Mouse (Mus musculus): Measurements from ENCODE around the gene Klf7. TPM values are rescaled to one million over a fixed set of nuclear protein-coding genes. Genes with fewer than 3 reads are reported as not detected.

Gene Klf7
- polyA plus RNA-seq, 2 experiments, result 1.4 to 3.6 TPM

DNA sequence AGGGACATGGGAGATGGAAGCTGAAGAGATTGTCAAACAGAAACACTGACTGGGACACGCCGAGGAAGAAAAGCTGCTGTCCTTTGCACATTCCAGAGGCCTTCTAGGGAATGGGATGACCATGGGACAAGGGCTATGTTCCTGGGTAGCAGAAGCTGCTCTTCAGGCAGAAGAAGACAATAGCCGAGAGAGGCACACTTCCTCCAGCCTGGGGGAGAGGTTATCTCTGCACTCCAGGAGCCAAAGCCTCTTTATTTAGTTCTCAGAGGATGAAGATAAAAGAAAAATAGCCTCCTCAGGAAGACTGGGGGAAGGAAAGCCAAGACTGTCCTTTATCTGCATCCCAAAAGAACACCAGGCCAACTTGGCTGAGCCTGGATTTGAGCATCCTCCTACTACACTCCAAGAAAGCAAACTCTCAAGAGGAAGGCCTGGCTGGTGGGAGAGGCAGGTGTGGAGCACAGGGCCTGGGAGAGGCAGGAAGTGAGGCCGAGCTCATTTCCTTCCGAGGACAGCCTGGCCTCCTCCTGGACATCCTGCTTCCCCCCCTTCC, 81.2 kb downstream of the Klf7 start:
- WGBS (ENCODE audit: insufficient replicate concordance), result 26% methylated on average over 5 of the region's 5 CpGs
- no peaks in the 10 kb centered on the region for H3K36me3 ChIP-seq (replicated peaks; ENCODE audit: control insufficient read depth, insufficient read depth, low read depth)
- H3K4me2 ChIP-seq (ENCODE audit: low read depth), result no peak overlapping the region
- H3K9me3 ChIP-seq (ENCODE audit: control insufficient read depth, low read length), result no peaks in the 10 kb centered on the region
- no peak overlapping the region for H3K27ac ChIP-seq
- H3K9ac ChIP-seq (replicated peaks), result no peak overlapping the region
- no peak overlapping the region for H3K4me3 ChIP-seq (ENCODE audit: insufficient read depth in 1 of 2, low read depth in 2 of 2, low read length in 2 of 2)
- DNase-seq (ENCODE audit: low read depth in 3 of 3, low spot score in 3 of 3) (no peak), ATAC-seq (ENCODE audit: insufficient read depth) (peak; percentile 50)
- H3K4me1 ChIP-seq (replicated peaks; ENCODE audit: control insufficient read depth in 2 of 2, insufficient read depth in 2 of 2, low read length in 1 of 2), result peaks cover 0 to 15% of the 10 kb centered on the region in 2 experiments; a peak in 2 of 4 replicates
- TF ChIP-seq CTCF (IDR thresholded peaks at IDR 0.05; ENCODE audit: low read depth) (no peak), EP300 (IDR thresholded peaks at IDR 0.05; ENCODE audit: low read depth) (no peak)
- no peaks in the 10 kb centered on the region for H3K27me3 ChIP-seq (ENCODE audit: control insufficient read depth, insufficient read depth, low read length)

DNA sequence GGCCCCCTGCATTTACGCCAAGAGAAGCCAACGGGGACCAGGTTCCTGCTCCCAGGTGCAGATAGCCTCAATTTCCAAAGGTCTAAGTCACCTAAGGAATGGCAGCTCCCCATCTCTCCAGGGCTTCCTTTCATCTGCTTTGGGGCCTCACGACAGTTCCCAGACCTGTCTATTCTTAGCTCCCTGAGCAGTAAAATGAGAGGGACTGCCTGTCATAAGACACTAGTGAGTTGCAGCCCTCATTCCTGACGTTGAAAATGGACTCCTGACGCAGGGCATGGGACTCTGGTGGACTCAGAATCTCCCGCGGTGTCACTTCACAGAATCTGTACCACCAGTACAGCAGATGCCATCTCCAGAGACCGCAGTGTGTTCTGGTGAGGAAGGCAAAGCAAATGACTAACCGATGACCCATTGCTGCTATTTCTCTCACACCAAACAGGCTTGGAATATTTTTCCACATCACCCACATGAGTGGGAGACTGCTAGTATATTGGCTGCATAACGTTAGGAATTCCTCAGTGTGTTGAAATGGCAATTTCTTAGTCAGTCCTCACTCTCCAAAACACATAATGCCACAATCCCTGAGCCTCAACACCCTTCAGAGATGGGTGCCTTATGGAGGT, 81.9 kb downstream of the Klf7 start:
- Histone ChIP-seq H3K4me2 (ENCODE audit: low read depth) (no peak overlapping the region), H3K27me3 (ENCODE audit: control insufficient read depth, insufficient read depth, low read length) (no peaks in the 10 kb centered on the region), H3K4me3 (ENCODE audit: insufficient read depth in 1 of 2, low read depth in 2 of 2, low read length in 2 of 2) (no peak overlapping the region), H3K9me3 (ENCODE audit: control insufficient read depth, low read length) (no peaks in the 10 kb centered on the region), H3K9ac (replicated peaks) (no peak overlapping the region), H3K4me1 (replicated peaks; ENCODE audit: control insufficient read depth in 2 of 2, insufficient read depth in 2 of 2, low read length in 1 of 2) (peaks cover 0 to 16% of the 10 kb centered on the region in 2 experiments; a peak in 2 of 4 replicates), H3K36me3 (replicated peaks; ENCODE audit: control insufficient read depth, insufficient read depth, low read depth) (no peaks in the 10 kb centered on the region), H3K27ac (no peak overlapping the region)
- no peak for TF ChIP-seq CTCF (IDR thresholded peaks at IDR 0.05; ENCODE audit: low read depth)
- no peak for TF ChIP-seq EP300 (IDR thresholded peaks at IDR 0.05; ENCODE audit: low read depth)
- no peak for ATAC-seq (ENCODE audit: insufficient read depth)
- 70% methylated on average over 10 of the region's 10 CpGs for WGBS (ENCODE audit: insufficient replicate concordance)
- no peak for DNase-seq (ENCODE audit: low read depth in 3 of 3, low spot score in 3 of 3)

DNA sequence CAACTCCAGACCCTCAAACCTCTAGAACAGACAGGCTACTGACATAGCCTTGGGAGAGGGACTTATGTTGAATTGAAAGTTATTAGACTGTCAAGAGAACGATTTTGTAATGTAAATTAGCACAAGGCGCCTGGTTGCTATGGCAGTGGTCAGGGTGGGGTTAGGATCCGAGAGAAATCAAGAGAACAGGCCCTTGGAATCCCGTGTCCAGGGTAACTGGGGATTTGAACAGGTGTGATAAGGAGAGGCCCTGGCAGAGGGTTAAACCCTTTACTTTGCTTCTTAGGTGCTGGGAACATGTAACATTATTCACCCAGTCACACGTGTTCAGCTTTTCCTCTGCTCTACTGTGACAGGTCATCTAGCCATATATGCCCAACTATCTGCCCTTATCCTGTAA, 83.7 kb downstream of the Klf7 start:
- H3K9me3 ChIP-seq (ENCODE audit: control insufficient read depth, low read length), result no peaks in the 10 kb centered on the region
- peaks cover 0 to 16% of the 10 kb centered on the region in 2 experiments; a peak in 2 of 4 replicates for H3K4me1 ChIP-seq (replicated peaks; ENCODE audit: control insufficient read depth in 2 of 2, insufficient read depth in 2 of 2, low read length in 1 of 2)
- H3K9ac ChIP-seq (replicated peaks), result no peak overlapping the region
- no peaks in the 10 kb centered on the region for H3K27me3 ChIP-seq (ENCODE audit: control insufficient read depth, insufficient read depth, low read length)
- WGBS (ENCODE audit: insufficient replicate concordance), result 63% methylated on average over 5 of the region's 5 CpGs
- H3K4me2 ChIP-seq (ENCODE audit: low read depth), result no peak overlapping the region
- no peak overlapping the region for H3K4me3 ChIP-seq (ENCODE audit: insufficient read depth in 1 of 2, low read depth in 2 of 2, low read length in 2 of 2)
- H3K27ac ChIP-seq, result no peak overlapping the region
- TF ChIP-seq CTCF (IDR thresholded peaks at IDR 0.05; ENCODE audit: low read depth), result no peak
- TF ChIP-seq EP300 (IDR thresholded peaks at IDR 0.05; ENCODE audit: low read depth), result no peak
- no peak for DNase-seq (ENCODE audit: low read depth in 3 of 3, low spot score in 3 of 3)
- no peaks in the 10 kb centered on the region for H3K36me3 ChIP-seq (replicated peaks; ENCODE audit: control insufficient read depth, insufficient read depth, low read depth)
- no peak for ATAC-seq (ENCODE audit: insufficient read depth)

DNA sequence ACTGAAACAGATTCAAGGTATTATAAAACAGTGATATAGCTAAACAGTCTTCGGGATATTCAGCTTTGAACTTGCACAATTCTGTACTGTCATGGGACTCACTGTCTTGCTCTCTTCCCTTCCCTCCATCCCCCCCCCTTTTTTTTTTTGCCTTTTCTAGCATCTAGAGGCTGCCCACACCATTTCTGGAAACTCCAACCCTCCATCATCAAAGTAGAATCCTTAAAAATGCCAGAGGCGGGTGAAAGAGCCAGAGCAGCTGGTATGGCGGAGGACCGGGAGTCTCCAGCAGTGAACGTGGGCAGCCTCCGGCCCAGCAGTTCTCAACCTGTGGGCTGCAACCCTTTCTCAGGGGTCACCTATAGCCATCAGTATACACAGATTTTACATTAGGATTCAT, 84.3 kb downstream of the Klf7 start:
- no peak overlapping the region for H3K4me3 ChIP-seq (ENCODE audit: insufficient read depth in 1 of 2, low read depth in 2 of 2, low read length in 2 of 2)
- no peak for TF ChIP-seq CTCF (IDR thresholded peaks at IDR 0.05; ENCODE audit: low read depth)
- TF ChIP-seq EP300 (IDR thresholded peaks at IDR 0.05; ENCODE audit: low read depth), result no peak
- H3K4me1 ChIP-seq (replicated peaks; ENCODE audit: control insufficient read depth in 2 of 2, insufficient read depth in 2 of 2, low read length in 1 of 2), result peaks cover 0 to 16% of the 10 kb centered on the region in 2 experiments; a peak in 2 of 4 replicates
- no peaks in the 10 kb centered on the region for H3K36me3 ChIP-seq (replicated peaks; ENCODE audit: control insufficient read depth, insufficient read depth, low read depth)
- no peak for DNase-seq (ENCODE audit: low read depth in 3 of 3, low spot score in 3 of 3)
- no peaks in the 10 kb centered on the region for H3K9me3 ChIP-seq (ENCODE audit: control insufficient read depth, low read length)
- H3K9ac ChIP-seq (replicated peaks), result no peak overlapping the region
- no peak overlapping the region for H3K27ac ChIP-seq
- WGBS (ENCODE audit: insufficient replicate concordance), result 76% methylated on average over 6 of the region's 6 CpGs
- ATAC-seq (ENCODE audit: insufficient read depth), result no peak
- no peaks in the 10 kb centered on the region for H3K27me3 ChIP-seq (ENCODE audit: control insufficient read depth, insufficient read depth, low read length)
- H3K4me2 ChIP-seq (ENCODE audit: low read depth), result no peak overlapping the region

DNA sequence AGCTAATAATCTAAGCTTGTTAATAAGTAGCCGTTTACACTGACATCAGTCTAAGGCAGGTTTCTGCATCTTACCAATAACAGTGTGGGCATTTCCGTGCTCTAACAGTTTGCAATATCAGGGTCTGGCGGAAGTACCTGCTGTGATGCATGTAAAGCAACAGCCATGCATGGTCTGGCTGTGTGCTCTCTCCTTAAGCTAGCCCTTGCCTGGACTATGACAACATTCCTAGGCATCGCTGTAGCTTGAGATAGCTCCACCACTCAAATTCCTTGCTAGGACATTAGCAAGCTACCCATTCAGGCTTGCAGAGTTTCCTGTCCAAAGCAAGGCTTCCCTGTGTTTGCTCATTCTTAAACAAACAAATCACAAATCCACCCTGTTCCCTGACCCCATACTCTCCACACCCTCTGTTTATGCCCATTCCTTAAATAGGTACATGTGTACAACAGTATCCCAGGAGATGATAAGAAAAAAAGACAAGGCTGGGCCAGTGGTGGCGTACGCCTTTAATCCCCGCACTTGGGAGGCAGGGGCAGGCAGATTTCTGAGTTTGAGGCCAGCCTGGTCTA, 85.1 kb downstream of the Klf7 start:
- TF ChIP-seq EP300 (IDR thresholded peaks at IDR 0.05; ENCODE audit: low read depth), result no peak
- TF ChIP-seq CTCF (IDR thresholded peaks at IDR 0.05; ENCODE audit: low read depth), result no peak
- no peak overlapping the region for H3K27ac ChIP-seq
- ATAC-seq (ENCODE audit: insufficient read depth) (peak; percentile 40; the same call in 1 of the 2 replicates), DNase-seq (ENCODE audit: low read depth in 3 of 3, low spot score in 3 of 3) (peak in 1 of 3 experiments; percentile 9)
- H3K9ac ChIP-seq (replicated peaks), result no peak overlapping the region
- WGBS (ENCODE audit: insufficient replicate concordance), result 66% methylated on average over 7 of the region's 7 CpGs
- H3K4me3 ChIP-seq (ENCODE audit: insufficient read depth in 1 of 2, low read depth in 2 of 2, low read length in 2 of 2), result no peak overlapping the region
- no peaks in the 10 kb centered on the region for H3K36me3 ChIP-seq (replicated peaks; ENCODE audit: control insufficient read depth, insufficient read depth, low read depth)
- no peaks in the 10 kb centered on the region for H3K9me3 ChIP-seq (ENCODE audit: control insufficient read depth, low read length)
- H3K4me2 ChIP-seq (ENCODE audit: low read depth), result no peak overlapping the region
- H3K4me1 ChIP-seq (replicated peaks; ENCODE audit: control insufficient read depth in 2 of 2, insufficient read depth in 2 of 2, low read length in 1 of 2), result peaks cover 0 to 13% of the 10 kb centered on the region in 2 experiments; a peak in 2 of 4 replicates
- H3K27me3 ChIP-seq (ENCODE audit: control insufficient read depth, insufficient read depth, low read length), result no peaks in the 10 kb centered on the region

All from liver, embryonic 14.5 days (tissue).